Mouse (Mus musculus): Measurements from ENCODE around the gene Prr14l.
A peak's percentile ranks its signal among the peaks of the same experiment; 100 is the strongest.
"Not testable (repeated sequence)": the region's sequence is repeated elsewhere in the genome, so short reads cannot be mapped to it uniquely, and the experiment has no call there.

The Prr14l gene

DNA sequence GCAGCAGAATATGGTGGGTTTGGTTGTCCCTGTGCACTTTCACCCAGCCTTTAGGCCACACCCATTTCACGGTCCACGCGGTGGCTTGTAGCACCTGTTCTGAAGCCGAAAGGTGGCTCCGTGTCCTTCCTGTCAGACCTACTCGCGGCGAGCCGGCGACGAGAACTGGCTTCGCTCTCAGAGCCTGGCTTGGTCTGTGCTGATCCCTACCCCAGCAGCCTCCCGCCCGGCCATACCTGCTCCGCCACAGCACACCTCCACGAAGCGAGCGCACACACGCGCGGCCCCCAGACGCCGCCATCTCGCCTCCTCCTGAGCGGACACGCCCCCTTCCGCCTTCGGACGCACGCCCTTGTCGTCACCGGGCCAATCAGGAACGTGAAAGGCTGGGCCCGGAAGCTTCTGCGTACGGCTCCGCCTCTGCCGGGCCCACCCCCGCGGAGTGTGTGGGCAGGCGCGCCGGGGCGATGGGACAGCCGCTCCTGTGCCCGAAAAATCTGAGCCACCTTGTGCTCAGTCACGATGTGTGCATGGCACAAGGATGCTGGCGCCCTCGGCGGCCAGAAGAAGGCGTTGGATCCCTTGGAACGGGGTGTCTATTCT, 68.6 kb downstream of the Prr14l start, which contains the start of gene Pisd:
Gene Pisd (minus strand): TSS at position 334 of the 603 bp plus-strand sequence.
- peak; percentile 97 for DNase-seq

DNA sequence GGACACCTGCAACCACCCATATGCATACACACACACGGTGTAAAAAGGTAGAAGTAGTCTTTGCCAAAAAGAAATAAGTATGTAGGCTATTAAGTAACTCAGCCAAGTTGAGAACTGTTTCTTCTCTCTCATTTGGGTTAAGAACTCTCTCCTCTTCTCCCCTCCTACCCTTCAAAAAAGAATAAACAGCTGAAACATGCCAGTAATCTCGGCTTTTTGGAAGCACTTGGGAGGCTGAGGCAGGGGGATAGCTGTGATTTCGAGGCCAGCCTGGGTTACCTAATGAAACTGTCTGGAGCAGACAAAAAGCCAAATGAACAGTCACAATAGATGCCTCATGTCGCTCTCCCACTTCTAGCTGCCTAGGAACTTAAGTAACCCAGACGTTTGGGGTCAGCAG, 69.3 kb downstream of the Prr14l start:
- no peak for DNase-seq

DNA sequence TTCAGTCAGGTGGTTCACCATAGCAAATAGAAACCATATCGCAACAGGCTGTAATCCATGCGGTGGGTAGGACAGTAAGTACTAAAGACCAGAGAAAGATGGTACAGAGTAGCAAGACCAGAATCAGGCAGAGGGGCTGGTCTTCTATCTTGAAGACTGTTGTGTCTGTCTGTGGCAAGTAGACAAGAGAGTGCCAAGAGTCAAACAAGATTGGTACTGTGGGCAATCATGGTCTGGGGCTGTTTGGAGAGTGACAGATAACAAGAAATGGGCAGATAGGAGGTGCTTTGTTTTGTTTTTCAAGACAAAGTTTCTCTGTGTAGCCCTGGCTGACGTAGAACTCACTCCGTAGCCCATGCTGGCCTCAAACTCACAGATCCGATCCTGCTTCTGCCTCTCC, 72.5 kb downstream of the Prr14l start:
- no peak for DNase-seq

DNA sequence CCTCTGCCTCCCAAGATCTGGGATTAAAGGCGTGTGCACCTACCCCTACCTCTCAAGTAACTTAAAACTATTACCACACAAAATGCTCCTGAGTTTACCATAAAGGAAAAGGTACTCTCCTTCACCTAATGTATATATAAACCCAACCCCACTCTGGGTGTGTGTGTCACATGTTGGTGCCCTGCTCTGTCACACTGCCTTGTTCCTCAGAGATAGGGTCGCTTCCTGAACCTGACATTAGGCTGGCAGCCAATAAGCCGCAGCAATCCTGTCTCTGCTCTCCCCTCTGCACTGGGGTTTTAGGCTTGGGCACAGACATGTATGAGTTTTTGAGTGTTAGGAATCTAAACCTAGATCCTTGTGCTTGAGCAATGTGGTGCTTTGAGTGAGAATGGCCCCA, 75.9 kb downstream of the Prr14l start:
- DNase-seq, result no peak

DNA sequence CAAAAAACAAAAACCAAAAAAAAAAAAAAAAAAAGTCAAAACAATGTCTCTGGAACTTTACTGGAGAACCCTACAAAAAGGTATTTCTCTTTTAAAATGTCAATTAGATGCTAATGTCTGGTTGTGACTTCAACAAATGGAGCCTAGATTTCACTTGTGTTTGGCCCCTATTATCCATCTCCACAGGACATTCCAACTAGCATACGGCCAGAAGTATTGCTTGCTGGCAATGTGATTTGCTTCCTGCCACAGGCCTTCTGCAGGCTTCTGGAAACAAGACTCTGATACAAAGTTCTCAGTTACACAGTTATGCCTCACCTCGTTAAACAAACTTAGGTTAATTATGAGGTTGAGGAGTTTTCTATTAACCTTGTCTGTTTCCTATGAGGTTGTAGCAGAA, 81.7 kb downstream of the Prr14l start:
- DNase-seq, result no peak

DNA sequence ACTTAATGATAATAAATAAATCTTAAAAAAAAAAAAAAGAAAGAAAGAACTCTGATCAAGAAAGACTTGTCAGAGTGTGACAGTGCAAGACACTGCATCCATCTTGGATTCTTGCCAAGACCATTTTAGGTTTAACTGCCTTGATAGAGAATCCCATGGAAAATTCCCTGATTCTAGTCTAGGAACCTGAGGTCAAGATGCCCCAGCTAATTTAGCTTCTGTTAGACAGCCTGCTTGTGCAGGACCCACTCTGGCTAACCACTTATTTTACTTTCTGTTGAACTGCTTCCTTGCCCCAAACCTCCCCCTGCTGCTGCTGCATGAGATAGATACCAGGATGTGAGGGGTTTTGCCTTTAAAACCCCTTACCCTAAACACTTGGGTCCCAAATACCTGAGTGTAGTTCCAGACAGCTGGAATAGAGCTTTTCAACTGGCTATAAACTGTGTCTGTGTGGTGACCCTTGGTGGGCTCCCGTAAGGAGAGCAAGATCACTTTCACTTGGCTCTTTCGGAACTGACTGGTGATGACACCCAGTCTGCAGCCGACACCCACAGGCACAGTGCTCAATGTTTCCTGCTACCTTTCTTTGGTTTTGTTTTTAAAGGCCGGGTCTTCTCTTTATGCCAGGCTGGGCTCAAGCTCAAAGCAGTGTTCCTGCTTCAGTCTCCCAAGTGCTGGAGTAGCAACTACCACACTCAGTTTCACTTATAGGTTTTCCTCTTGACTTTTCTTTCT, 86.3 kb downstream of the Prr14l start:
- DNase-seq, result no peak

DNA sequence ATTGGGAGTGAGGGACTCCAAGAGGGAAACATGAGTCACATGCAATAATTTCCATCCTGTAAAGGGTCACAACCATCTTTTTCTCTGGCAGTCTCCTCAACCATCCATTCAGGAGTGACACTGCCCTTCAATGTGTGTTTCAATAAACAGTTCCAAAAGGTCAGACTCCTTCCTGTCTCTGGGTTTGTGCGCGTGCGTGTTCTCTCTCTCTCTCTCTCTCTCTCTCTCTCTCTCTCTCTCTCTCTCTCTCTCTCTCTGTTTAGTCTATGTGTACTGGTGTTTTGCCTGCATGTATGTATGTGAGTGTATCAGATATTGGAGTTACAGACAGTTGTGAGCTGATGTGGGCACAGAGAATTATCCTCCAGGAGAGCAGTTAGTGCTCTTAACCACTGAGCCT, 87.1 kb downstream of the Prr14l start:
- no peak for DNase-seq

DNA sequence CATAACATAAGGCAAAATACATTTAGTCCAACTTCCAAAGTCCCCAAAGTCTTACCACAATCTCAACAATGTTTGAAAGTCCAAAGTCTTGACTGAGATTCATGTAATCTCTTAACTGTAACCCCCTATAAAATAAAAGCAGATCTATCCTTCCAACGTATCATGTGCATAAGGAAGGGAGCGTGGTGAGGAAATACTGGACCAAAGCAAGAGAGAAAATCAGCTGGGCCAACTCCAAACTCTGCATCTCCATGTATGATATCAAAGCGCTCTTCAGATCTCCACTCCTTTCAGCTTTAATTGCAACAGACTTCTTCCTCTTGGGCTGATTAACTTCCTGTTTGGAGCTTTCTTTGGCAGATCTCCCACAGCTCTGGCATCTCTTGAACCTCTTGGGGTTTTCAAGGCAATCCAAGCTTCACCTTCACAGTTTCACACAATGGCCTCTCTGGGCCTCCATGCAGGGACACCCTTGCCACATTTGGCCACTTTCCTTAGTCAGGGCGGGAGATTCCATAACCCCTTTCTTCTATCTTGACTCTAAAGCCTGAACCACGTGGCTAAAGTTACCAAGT, 92.4 kb downstream of the Prr14l start:
- peak; percentile 41 for DNase-seq

DNA sequence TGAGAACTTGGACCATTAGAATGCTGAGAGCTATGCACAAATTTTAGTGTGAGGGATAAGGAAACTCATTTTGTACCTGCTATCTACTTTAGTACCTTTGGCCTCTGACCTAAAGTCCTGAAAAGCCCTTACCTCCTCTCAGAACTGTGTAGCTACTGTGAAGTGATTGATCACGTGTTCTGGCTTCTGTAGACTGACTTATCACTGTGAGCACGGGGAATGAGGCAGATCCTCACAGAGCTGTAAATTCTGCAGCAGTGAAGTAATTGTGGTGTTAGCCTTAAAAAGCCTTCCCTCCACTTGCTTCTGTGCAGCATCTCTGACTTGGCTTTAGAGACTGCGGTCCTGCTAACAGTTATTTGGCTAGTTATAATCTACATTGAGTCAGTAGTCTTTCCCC, 93.3 kb downstream of the Prr14l start:
- no peak for DNase-seq

DNA sequence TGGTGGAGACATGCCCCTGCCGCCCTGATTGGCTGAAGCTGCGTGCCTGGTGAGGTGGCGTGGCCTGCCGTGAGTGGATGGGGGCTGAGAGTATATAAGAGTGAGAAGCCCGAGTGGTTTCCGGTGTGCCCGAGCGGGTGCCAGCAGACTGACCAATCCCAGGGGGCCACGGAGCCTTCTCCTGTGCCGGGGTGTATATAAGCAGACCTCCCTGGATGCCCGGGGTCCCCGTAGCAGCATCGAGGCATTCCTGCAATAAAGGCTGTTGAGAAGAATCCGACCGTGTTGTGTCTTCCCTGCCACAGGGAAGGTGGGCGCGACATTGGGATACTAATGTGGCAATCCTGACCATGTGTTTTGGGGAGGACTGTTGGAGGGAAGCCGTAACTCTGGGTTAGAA, 93.7 kb downstream of the Prr14l start:
- not testable (repeated sequence) for DNase-seq

DNA sequence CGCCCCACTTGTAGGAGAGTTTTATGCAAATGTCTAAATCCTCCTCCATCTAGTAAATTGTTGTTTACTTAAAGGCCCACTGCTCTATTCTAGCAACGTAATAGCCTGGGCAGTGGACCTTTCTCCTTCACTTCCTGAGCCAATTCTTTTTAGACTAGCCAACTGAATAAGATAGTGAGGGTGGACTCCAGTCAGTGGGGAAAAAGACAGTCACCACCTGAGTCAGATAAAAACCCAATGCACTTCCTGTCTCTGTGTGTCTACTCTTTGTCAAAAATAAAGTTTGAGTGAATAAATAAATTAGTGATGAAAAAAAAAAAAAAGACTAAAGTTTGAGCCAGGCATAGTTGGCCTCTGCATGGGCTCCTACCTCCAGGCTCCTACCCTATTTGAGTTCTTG, 94.4 kb downstream of the Prr14l start:
- DNase-seq, result no peak

DNA sequence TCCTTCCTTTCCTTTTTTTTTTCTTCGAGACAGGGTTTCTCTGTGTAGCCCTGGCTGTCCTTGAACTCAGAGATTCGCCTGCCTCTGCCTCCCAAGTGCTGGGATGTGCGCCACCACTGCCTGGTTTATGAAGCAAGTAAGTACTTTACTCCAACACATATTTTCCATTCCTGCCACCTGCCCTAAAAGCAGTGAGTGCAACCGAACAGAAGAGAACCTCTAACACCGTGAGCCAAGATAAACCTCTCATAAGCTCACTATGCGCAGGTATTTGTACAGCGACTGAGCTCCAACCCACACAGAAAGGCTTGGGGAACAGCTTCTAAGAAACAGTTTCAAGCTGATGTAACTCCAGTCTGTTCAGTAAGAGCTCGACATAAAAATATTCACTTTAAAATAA, 97.9 kb downstream of the Prr14l start:
- no peak for DNase-seq

DNA sequence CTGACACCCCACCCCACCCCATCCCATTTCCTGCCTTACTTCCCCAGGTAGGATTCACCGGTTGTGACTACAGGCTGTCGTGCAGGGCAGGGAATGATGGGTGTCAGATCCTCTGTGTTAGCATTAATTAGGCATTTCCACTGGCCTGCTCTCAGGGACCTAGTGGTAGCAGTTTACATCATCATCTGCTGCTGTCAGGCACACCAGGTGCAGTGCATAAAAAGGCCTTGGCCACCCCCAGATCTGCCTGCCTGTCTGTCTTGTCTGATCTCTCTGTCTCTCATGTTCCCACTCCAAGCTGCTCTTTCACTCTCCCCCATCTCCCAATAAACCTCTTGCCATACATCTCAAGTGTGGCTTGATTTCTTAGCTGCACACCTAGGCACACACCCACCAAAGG, 102.3 kb downstream of the Prr14l start:
- no peak for DNase-seq

DNA sequence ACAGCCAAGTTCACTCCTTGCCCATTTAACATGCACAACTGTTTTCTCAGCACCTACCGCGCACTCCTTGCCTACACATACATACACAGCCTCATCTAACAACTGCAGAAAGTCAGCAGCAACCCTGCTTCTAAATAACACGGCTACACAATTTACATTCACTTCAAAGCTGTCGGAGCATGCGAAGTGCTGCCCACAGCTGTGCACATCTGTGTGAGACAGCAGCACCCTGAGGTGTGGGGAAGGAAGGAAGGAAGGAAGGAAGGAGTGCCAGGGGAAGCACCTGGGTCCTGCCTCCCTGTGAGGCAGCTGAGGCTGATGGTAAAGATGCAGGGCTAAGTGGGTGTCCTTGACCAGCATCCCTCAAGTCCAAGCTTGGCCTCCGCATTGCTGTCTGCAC, 105.1 kb downstream of the Prr14l start:
- DNase-seq, result no peak

DNA sequence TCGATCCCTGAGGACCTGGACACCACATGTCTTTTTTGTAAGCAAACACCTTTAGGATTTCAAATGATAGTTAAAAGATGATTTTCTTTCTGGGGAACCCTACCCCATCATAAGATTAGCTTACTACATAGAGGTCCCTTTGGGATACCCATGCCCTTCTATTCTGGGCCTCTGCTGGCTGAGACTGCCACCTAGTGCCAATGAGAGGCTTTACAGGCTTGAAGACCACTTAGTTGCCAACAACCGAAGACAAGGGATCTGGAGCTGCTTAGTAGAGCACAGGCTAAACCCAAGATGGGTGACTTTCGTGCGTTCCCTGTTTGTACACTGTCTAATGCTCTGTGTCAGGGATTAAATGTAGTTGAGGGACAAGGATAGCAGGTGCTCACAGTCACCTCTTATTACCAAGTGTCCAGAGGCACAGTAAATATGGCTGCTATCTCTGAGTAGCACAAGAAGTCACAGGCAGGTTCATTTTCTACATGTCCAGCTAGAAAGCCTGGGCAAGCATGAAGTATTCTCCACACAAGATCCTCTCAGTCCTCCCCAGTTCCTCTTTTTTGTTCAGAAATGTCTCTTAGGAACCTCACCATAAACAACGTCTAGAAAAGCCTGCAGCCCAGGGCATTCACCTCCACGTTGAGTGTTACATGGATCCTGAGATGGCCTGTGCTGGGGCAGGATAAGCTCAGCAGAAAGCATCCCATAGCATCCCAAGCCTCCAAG, 106.2 kb downstream of the Prr14l start:
- DNase-seq, result peak; percentile 70

DNA sequence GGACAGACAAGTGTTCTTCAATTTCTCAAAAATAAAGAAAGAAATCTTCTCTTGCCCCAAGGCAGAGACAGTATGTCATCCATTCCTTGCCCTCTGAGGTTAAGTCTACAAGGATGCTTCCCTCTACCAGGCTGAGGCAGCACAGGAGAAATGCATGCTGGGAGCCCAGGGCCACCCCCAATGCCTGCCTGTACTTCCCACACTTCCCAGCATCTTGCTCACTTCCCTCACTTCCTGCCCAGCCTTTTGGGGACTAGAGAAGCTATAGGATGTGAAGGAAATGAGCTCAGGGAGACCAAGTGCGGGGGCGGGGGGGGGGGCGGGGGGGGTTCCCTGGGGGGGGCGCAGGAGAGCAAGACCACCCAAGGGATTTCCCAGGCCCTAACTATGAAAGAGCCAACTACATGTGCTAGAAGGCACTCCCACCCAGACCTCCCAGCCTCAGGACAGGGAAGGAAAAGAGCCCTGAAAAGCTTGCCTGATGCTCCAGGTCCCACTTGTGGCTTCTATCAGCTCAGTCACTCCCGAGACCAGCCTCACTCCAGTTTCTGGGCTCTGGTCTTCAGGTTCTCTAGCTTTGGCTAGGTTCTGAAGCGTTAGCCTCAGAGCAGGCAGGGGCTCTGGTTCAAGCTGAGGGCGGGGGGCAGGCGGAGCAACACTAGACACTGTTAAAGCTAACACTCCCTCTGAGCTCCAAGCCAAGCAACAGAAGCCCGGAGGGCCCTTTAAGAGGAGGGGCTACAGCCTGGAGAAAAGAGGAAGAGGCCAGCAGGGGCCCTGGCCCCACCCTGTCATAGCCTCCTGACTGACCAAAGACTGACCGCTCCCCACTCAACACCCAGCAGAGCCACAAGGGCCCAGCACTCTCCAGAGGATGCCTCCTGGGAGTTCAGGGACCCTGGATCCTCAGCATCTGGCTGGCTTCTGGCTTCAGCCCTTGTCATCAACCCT, 108.1 kb downstream of the Prr14l start:
- peak; percentile 88 for DNase-seq

DNA sequence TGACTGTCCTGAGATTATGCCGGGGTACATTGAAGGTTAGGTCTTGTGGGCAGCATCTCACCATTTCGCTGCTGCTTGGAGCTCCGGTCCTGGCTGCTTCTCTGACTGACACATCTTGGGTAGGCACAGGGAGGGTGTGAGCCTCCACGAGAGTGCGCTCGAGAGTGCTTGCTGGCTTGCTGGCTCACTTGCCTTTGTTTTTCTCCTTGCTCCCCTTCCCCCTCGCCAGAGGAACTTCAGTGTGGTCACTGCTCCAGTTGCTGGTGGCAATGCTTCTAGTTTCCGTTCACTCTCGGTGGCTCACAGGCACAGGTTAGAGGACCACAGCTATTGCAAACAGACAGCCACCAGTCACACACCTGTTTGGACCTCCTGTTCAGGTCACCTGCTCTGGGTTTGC, 111.9 kb downstream of the Prr14l start:
- DNase-seq, result peak; percentile 26

DNA sequence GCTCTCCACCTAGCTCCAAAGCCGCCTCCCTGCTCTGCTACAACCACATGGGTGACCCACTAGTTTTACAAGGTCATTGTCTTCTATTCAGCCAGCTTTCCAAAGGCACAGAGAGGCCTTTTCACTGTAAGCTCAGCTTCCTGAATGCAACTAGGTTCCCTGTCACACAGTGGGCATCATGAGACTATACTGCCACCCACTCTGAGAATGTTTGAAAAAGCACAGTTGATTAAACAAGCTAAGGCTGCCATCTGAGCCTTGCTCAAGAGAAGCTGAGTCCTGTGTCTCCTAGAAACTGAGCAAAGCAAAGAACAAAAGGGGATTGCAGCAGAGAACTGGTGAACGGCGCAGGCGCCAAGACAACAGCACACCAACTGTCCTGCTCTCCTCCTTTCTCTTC, 112.7 kb downstream of the Prr14l start:
- DNase-seq, result not testable (repeated sequence)

DNA sequence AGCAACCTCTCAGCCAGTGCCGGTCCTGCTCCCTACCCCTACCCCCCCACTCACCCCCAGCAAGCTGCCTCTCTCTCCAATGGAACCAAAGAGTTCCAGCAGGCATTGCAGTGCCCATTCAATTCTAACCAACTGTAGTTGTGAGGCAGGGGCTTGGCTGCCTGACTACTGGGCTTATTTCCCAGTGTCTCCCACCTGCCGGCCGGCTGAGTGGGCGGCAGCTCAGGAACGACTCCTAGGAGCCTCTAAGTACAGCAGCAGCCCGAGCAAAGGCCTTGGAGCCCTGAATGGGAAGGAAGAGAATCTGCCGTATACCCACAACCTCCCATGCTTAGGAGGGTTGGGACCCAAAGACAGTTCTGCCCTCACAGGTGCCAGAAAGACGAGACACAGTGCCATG, 113.2 kb downstream of the Prr14l start:
- DNase-seq, result not testable (repeated sequence)

DNA sequence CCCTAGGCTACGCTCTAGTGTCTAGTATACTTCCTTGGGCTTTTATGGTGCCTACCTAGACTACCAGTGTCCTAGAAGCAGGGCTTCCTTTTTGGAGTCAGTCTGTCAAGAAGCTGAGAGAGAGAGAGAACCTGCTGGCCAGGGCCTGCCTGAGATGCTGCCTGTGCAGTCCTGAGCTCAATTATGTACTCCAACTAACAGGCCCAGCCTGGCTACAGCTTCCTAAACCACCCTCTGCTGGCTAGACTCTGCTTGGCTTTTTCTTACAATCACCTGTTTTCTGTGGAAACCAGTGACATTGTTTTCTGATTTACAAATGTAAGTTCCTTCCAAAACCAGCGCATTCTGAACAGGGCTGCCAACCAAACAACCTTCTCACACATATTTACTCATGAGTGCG, 113.9 kb downstream of the Prr14l start:
- no peak for DNase-seq
